Mouse (Mus musculus) neural tube, embryonic 14.5 days (tissue): ENCODE measurements around the gene Dbn1. TPM values are rescaled to one million over a fixed set of nuclear protein-coding genes. Genes with fewer than 3 reads are reported as not detected.

Experiments used
- ATAC-seq: fragments of 200-750 bp; cut with Nextera tagmentation; 2 replicates; pipeline ENCODE4 v1.8.0; 2017; ENCODE audit warnings: low read depth, mild to moderate bottlenecking, moderate TSS enrichment, moderate library complexity
- H3K27ac ChIP-seq: fragments of 300-500 bp; sonication (generic); 2 replicates; pipeline ENCODE4 v1.5.1; 2014; ENCODE audit warnings: low read depth, mild to moderate bottlenecking, control low read depth, low read length, moderate library complexity, mixed read lengths
- H3K27me3 ChIP-seq: fragments of 300-500 bp; sonication (generic); 2 replicates; pipeline ENCODE4 v1.6.1; 2014; ENCODE audit warnings: low read length; ENCODE audit not compliant: control insufficient read depth, insufficient read depth
- H3K36me3 ChIP-seq: fragments of 300-500 bp; sonication (generic); 2 replicates; pipeline ENCODE4 v1.6.1; 2014; ENCODE audit warnings: low read length, mixed read lengths; ENCODE audit not compliant: control insufficient read depth, insufficient read depth
- H3K4me1 ChIP-seq: fragments of 300-500 bp; sonication (generic); 2 replicates; pipeline ENCODE4 v1.6.1; 2014; ENCODE audit warnings: low read length; ENCODE audit not compliant: control insufficient read depth, insufficient read depth
- H3K4me2 ChIP-seq: fragments of 300-500 bp; sonication (generic); 2 replicates; pipeline ENCODE4 v1.6.1; 2014; ENCODE audit warnings: mild to moderate bottlenecking, low read depth, low read length, control low read depth
- H3K4me3 ChIP-seq: fragments of 300-500 bp; sonication (generic); 2 replicates; pipeline ENCODE4 v1.5.1; 2014; ENCODE audit warnings: low read depth, low read length, control low read depth, mixed read lengths
- H3K9ac ChIP-seq: fragments of 300-500 bp; sonication (generic); replicated peaks from 2 replicates; pipeline ENCODE4 v1.6.1; 2014; ENCODE audit warnings: low read depth, mild to moderate bottlenecking, control low read depth, low read length, mixed read lengths
- H3K9me3 ChIP-seq: fragments of 300-500 bp; sonication (generic); 2 replicates; pipeline ENCODE4 v1.6.1; 2016; ENCODE audit warnings: low read length; ENCODE audit not compliant: control insufficient read depth
- WGBS: fragments of 180-500 bp; shearing (Covaris S2); extraction: QIAGEN DNeasy Blood & Tissue Kit; methylation state at CpG from one replicate; pipeline ENCODE4 v1.1.7; 2014; 5-methylcytosine and 5-hydroxymethylcytosine counted together
- microRNA-seq: library from miRNA; unstranded; fragments of <30 nt; microRNA quantifications from one replicate; pipeline ENCODE4, GENCODE M21; 2016
- polyA plus RNA-seq: library from polyadenylated mRNA; unstranded; fragments of >200 nt; fragmentation: Nextera tagmentation; extraction: Ambion mirVana; gene quantifications from 2 replicates; pipeline ENCODE4 v1.2.1, GENCODE M21; 2014

Gene Dbn1
- polyA plus RNA-seq, 1 experiment from 2014 or later, result 376 TPM

GRCm38 (mm10) chr13:55426613-55427012 lies 61.3 kb downstream of the Dbn1 start, which contains the start of gene F12:
Gene F12 (minus strand): TSS chr13:55426793.
- H3K36me3 ChIP-seq, result no peaks in the 10 kb centered on the region
- no peak for ATAC-seq
- H3K4me3 ChIP-seq, result no peak within 1 kb of the TSS
- H3K9me3 ChIP-seq, result no peaks in the 10 kb centered on the region
- no peaks in the 10 kb centered on the region for H3K4me1 ChIP-seq
- H3K4me2 ChIP-seq, result no peak within 1 kb of the TSS
- H3K27ac ChIP-seq, result no peak within 1 kb of the TSS
- WGBS, result 94% methylated on average over 10 of the region's 10 CpGs
- no peak within 1 kb of the TSS for H3K9ac ChIP-seq
- peaks cover 4% of the 10 kb centered on the region; the same call in 1 of the 2 replicates for H3K27me3 ChIP-seq

Small RNAs within 50 kb of the gene (microRNA-seq; reads per million reads assigned to microRNA genes)
- gene Mir6943 (0.85 reads per million), gene Mir6944 (66.9 reads per million, percentile 39 among the genes with 10 or more reads in this experiment), gene Mir6945 (0.85 reads per million)

Other genes starting within 250 kb of the Dbn1 start
- 316 and 329 TPM in 2 replicates for gene Prelid1, start 167.6 kb downstream of the Dbn1 start, polyA plus RNA-seq
- 99.0 and 101 TPM in 2 replicates for gene Rab24, start 166.2 kb downstream of the Dbn1 start, polyA plus RNA-seq
- 5.7 and 5.9 TPM in 2 replicates for gene Mxd3, start 158.3 kb downstream of the Dbn1 start, polyA plus RNA-seq
- 36.5 and 49.9 TPM in 2 replicates for gene Lman2, start 125.3 kb downstream of the Dbn1 start, polyA plus RNA-seq
- gene Rgs14, start 118.4 kb downstream of the Dbn1 start, polyA plus RNA-seq, result 0.11 and 0.32 TPM in 2 replicates
- gene Slc34a1, start 89.9 kb downstream of the Dbn1 start, polyA plus RNA-seq, result 0.19 and 0.32 TPM in 2 replicates
- gene Pfn3, start 72.9 kb downstream of the Dbn1 start, polyA plus RNA-seq, result 0.55 and 1.2 TPM in 2 replicates
- gene F12, start 61.3 kb downstream of the Dbn1 start, polyA plus RNA-seq, result 0.18 TPM in 1 of 2 replicates, not detected in the other
- gene Grk6, start 43.0 kb downstream of the Dbn1 start, polyA plus RNA-seq, result 39.0 and 42.1 TPM in 2 replicates
- gene Prr7, start 23.8 kb downstream of the Dbn1 start, polyA plus RNA-seq, result 5.8 and 6.7 TPM in 2 replicates
- 142 and 163 TPM in 2 replicates for gene Pdlim7, start 25.6 kb upstream of the Dbn1 start, polyA plus RNA-seq
- gene Dok3, start 41.2 kb upstream of the Dbn1 start, polyA plus RNA-seq, result 4.2 and 4.6 TPM in 2 replicates
- 51.3 and 54.1 TPM in 2 replicates for gene Ddx41, start 48.5 kb upstream of the Dbn1 start, polyA plus RNA-seq
- gene Fam193b, start 83.0 kb upstream of the Dbn1 start, polyA plus RNA-seq, result 47.1 and 50.1 TPM in 2 replicates
- 49.3 and 57.0 TPM in 2 replicates for gene Tmed9, start 85.6 kb upstream of the Dbn1 start, polyA plus RNA-seq
- 32.7 and 40.4 TPM in 2 replicates for gene B4galt7, start 111.8 kb upstream of the Dbn1 start, polyA plus RNA-seq
- gene Caml, start 134.9 kb upstream of the Dbn1 start, polyA plus RNA-seq, result 112 and 118 TPM in 2 replicates
- gene Ddx46, start 146.9 kb upstream of the Dbn1 start, polyA plus RNA-seq, result 31.2 and 35.4 TPM in 2 replicates
- 97.6 and 107 TPM in 2 replicates for gene B230219D22Rik, start 205.0 kb upstream of the Dbn1 start, polyA plus RNA-seq
- 150 and 156 TPM in 2 replicates for gene Txndc15, start 226.5 kb upstream of the Dbn1 start, polyA plus RNA-seq
- gene Pcbd2, start 239.3 kb upstream of the Dbn1 start, polyA plus RNA-seq, result 19.6 and 23.9 TPM in 2 replicates